Mouse (Mus musculus) heart, embryonic 14.5 days (tissue): ENCODE measurements around the gene Lamb1. TPM values are rescaled to one million over a fixed set of nuclear protein-coding genes. Genes with fewer than 3 reads are reported as not detected.

ENCODE experiments used
- ATAC-seq: fragments of 200-750 bp; cut with Nextera tagmentation; 2 replicates; pipeline ENCODE4 v1.8.0; 2017; ENCODE audit warnings: low read depth, moderate TSS enrichment; ENCODE audit not compliant: insufficient number of reproducible peaks, insufficient read depth, low FRiP score
- H3K27ac ChIP-seq, 2 experiments: fragments of 200-500 bp in 1 of 2; fragments of 300-500 bp in 1 of 2; sonication (generic) in 1 of 2; replicated peaks in 1 of 2; 2 replicates each; pipeline ENCODE4 v1.5.1; 2012 to 2014; ENCODE audit warnings: low read depth in 2 of 2, low read length in 2 of 2, control low read depth in 1 of 2, mild to moderate bottlenecking in 1 of 2, mixed read lengths in 1 of 2; ENCODE audit not compliant: control insufficient read depth in 1 of 2, insufficient read depth in 1 of 2
- H3K27me3 ChIP-seq: fragments of 300-500 bp; sonication (generic); 2 replicates; pipeline ENCODE4 v1.6.1; 2014; ENCODE audit warnings: mild to moderate bottlenecking, low read length, control low read depth; ENCODE audit not compliant: control insufficient read depth, insufficient read depth
- H3K36me3 ChIP-seq: fragments of 300-500 bp; sonication (generic); 2 replicates; pipeline ENCODE4 v1.6.1; 2014; ENCODE audit warnings: mild to moderate bottlenecking, control low read depth, low read length, mixed read lengths; ENCODE audit not compliant: control insufficient read depth, insufficient read depth
- H3K4me1 ChIP-seq, 2 experiments: fragments of 200-500 bp in 1 of 2; fragments of 300-500 bp in 1 of 2; sonication (generic) in 1 of 2; 2 replicates each; pipeline ENCODE4 v1.6.1; 2012 to 2014; ENCODE audit warnings: low read length in 2 of 2, control low read depth in 1 of 2, mixed read lengths in 1 of 2; ENCODE audit not compliant: control insufficient read depth in 2 of 2, insufficient read depth in 2 of 2
- H3K4me2 ChIP-seq: fragments of 300-500 bp; sonication (generic); 2 replicates; pipeline ENCODE4 v1.6.1; 2014; ENCODE audit warnings: mild to moderate bottlenecking, low read length
- H3K4me3 ChIP-seq, 2 experiments: fragments of 200-500 bp in 1 of 2; fragments of 300-500 bp in 1 of 2; sonication (generic) in 1 of 2; 2 replicates each; pipeline ENCODE4 v1.5.1; 2012 to 2014; ENCODE audit warnings: low read length in 2 of 2, mild to moderate bottlenecking in 2 of 2, control low read depth in 1 of 2, low read depth in 1 of 2, moderate library complexity in 1 of 2; ENCODE audit not compliant: control insufficient read depth in 1 of 2, insufficient read depth in 1 of 2
- H3K9ac ChIP-seq: fragments of 300-500 bp; sonication (generic); 2 replicates; pipeline ENCODE4 v1.6.1; 2014; ENCODE audit warnings: mild to moderate bottlenecking, low read length
- H3K9me3 ChIP-seq: fragments of 300-500 bp; sonication (generic); 2 replicates; pipeline ENCODE4 v1.6.1; 2016; ENCODE audit warnings: low read length, control low read depth; ENCODE audit not compliant: control insufficient read depth
- WGBS: fragments of 180-500 bp; shearing (Covaris S2); extraction: QIAGEN DNeasy Blood & Tissue Kit; methylation state at CpG from one replicate; pipeline ENCODE4 v1.1.7; 2014; 5-methylcytosine and 5-hydroxymethylcytosine counted together
- polyA plus RNA-seq: library from polyadenylated mRNA; unstranded; fragments of >200 nt; fragmentation: Nextera tagmentation; extraction: Ambion mirVana; gene quantifications from 2 replicates; pipeline ENCODE4 v1.2.1, GENCODE M21; 2014

Gene Lamb1
- polyA plus RNA-seq, 1 experiment from 2014 or later, result 96.3 TPM

DNA sequence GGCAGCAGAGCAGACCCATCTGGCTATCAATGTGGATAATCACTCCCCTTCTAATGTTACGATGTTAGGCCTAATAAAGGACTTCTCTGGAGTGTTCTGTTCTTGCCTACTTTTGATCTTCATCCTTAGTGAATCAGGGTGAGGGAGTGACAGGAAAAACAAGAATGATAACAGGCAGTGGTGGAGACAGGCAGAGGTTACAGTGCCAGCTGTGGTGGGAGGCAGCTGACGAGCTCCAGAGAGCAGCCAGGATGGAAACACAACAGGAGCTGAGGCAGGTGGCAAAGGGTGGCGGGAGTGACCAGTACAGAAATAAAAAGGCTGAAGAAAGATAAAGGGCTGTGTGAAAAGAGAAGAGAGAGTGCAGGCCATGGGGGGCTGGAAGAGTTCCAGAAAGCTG is 101.4 kb downstream of the Lamb1 start:
- peak overlapping the region; percentile 62 to 71 for H3K27ac ChIP-seq

DNA sequence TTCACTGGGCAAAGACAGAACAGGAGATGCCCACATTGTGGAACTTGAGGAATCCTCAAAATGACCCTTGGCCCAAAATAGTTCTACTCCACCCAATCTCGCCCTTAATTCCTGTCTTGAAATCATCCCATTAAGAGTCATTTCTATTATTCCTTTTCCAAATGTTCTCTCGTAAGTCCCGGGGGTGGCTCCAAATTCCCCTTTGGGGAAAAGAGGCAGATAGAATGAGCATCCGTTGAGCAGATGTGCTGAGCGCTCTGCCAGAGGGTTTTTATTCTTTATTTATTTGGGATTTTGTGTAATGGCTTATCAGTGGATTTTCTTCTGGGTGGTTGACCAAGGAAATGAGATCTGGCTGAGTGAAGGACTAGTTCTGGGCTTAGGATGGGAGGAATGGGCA is 102.7 kb downstream of the Lamb1 start:
- no peak for ATAC-seq
- H3K9me3 ChIP-seq, result no peaks in the 10 kb centered on the region
- H3K36me3 ChIP-seq, result no peaks in the 10 kb centered on the region
- peaks cover 19 to 34% of the 10 kb centered on the region in 2 experiments for H3K4me1 ChIP-seq
- H3K4me3 ChIP-seq, result no peak overlapping the region
- H3K27me3 ChIP-seq, result no peaks in the 10 kb centered on the region
- no peak overlapping the region for H3K4me2 ChIP-seq
- no peak overlapping the region for H3K27ac ChIP-seq
- no peak overlapping the region for H3K9ac ChIP-seq
- whole genome bisulfite sequencing, result 84% methylated on average over 5 of the region's 5 CpGs

More for the DNA sequence above, 101.4 kb downstream of the Lamb1 start:
- Histone ChIP-seq H3K36me3 (no peaks in the 10 kb centered on the region), H3K27me3 (no peaks in the 10 kb centered on the region), H3K4me1 (peaks cover 16 to 26% of the 10 kb centered on the region in 2 experiments), H3K4me3 (no peak overlapping the region), H3K9me3 (no peaks in the 10 kb centered on the region), H3K4me2 (no peak overlapping the region), H3K9ac (no peak overlapping the region)
- WGBS, result 9% methylated on average over 3 of the region's 3 CpGs
- ATAC-seq, result peak; percentile 66

DNA sequence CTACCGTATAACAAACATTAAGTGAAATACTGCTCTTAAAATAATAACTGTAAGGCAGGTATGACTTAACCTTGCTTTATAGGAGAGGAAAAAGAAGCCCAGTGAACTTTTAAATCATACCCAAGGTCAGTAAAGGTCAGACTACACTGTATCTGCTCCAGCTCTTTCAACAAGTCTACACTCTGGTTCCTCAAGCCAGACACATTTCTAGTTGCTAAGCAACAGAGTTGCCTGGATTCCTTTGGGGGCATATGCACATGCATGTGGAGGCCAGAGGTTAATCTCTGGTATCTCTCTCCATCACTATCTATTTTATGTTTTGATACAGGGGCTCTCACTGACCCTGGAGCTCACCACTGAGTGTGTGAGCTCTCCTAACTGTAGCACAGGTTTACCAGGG is 104.1 kb downstream of the Lamb1 start:
- peak overlapping the region; percentile 41 to 49 for H3K27ac ChIP-seq
- H3K4me1 ChIP-seq, result peaks cover 19 to 34% of the 10 kb centered on the region in 2 experiments
- no peaks in the 10 kb centered on the region for H3K9me3 ChIP-seq
- H3K36me3 ChIP-seq, result no peaks in the 10 kb centered on the region
- no peak overlapping the region for H3K9ac ChIP-seq
- ATAC-seq, result no peak
- no peaks in the 10 kb centered on the region for H3K27me3 ChIP-seq
- H3K4me2 ChIP-seq, result no peak overlapping the region
- WGBS, result 75% methylated on average over 1 of the region's 1 CpGs
- H3K4me3 ChIP-seq, result no peak overlapping the region

DNA sequence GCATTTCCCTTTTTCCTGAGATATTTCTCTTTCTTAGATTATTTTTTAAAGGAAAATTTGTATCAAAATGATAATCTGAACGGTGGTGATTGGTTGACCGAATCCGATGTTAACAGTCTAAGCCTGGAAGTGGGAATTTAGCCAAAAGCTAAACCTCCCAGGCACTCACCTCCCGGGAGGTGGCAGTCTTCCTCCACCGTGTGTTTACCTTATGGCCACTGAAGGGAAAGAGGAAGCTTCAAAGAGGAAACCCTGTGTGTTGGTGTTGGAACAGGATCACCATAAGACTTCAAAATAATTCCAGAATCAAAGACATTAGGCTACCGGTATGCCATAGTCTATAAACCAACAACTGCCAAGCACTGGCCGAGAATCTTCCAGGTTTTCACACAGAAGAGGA is 104.6 kb downstream of the Lamb1 start:
- Histone ChIP-seq H3K9me3 (no peaks in the 10 kb centered on the region), H3K9ac (no peak overlapping the region), H3K4me3 (no peak overlapping the region), H3K4me2 (no peak overlapping the region), H3K4me1 (peaks cover 19 to 34% of the 10 kb centered on the region in 2 experiments), H3K27ac (peak overlapping the region; percentile 41 to 63), H3K36me3 (no peaks in the 10 kb centered on the region), H3K27me3 (no peaks in the 10 kb centered on the region)
- WGBS, result 62% methylated on average over 7 of the region's 7 CpGs
- ATAC-seq, result no peak

DNA sequence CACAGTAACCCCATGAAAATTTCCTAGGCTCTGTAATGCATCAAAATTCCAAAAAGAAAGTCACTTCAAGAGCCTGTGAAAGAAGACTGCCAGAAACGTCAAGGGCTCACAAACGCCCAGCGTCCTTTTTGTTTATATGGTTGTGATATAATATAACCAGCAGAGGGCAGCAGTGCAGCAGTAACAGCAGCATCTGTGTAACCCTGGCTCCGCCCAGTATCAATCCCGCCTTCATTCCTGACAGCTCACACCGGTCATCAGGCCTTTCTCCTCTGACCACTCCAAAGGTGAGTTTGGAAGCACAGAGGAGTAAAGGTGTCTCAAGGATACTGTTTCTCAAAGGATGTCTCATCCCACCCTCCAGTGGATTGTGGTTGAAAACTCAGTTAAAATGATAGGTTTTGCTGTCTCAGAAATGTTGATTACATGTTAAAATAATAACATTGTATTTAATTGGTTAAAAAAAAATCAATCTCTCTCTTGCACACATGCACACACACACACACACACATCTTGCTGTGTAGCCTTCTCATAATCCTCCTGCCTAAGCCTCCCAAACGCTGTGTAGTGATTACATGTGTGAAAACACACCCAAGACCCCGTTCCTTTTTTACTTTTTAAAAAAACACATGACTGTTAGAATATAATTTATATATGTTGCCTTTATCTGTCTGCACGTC is 109.7 kb downstream of the Lamb1 start:
- Histone ChIP-seq H3K9me3 (no peaks in the 10 kb centered on the region), H3K27me3 (no peaks in the 10 kb centered on the region), H3K4me3 (no peak overlapping the region), H3K27ac (no peak overlapping the region), H3K4me1 (peaks cover 12 to 24% of the 10 kb centered on the region in 2 experiments), H3K9ac (no peak overlapping the region; the same call in 1 of the 2 replicates), H3K4me2 (0 out of 2 replicates have a peak overlapping the region, but pooled peaks have one; percentile 18), H3K36me3 (no peaks in the 10 kb centered on the region)
- WGBS, result 35% methylated on average over 9 of the region's 9 CpGs
- ATAC-seq, result no peak

DNA sequence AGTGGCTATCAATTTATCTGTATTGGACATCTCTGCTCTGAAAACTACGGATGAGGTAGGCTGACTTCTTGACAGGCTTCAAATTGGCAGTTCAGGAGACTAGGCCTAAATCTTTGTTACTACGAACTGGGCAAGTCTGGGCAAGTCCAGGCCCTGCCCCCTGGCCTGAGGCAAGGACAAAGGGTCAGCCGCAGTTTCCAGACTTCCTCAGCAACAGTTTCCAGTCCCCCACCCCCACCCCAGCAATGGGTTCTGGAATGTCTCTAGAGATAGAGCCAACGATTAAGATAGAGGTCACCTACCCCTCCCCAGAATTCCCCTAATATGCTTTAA is 110.2 kb downstream of the Lamb1 start:
- no peak for ATAC-seq

DNA sequence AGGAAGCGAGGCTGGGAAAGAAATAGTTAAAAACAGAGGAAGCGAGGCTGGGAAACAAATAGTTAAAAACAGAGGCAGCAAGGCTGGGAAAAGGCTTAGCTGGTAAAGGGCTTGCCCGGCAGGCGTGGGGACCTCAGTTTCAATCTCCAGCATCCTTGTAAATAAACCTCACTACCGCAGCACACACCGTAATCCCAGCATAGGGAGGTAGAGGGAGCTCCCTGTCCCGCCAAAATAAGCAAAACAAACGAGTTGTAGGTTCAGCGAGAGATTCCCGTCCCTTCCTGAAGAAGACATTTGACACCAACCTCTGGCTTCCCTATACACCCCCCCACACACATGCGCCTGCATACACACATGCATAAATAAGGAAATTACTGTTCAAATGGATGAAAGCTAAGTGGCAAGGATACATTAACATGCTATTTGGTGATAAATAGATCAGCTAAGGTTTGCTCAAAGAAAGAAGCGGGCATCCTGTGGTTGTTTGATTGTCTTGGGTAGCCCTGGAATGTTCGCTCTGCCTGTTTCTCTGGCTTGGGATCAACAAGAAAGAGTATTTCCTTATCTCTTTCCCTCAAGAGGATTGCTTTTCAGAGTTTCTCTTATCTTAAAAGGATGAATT is 111.4 kb downstream of the Lamb1 start:
- ATAC-seq, result no peak
- H3K27ac ChIP-seq, result 0 out of 4 replicates have a peak overlapping the region, but pooled peaks of 1 of the 2 experiments have one; percentile 7

More for the DNA sequence above, 110.2 kb downstream of the Lamb1 start:
- Histone ChIP-seq H3K9me3 (no peaks in the 10 kb centered on the region), H3K4me1 (peaks cover 10 to 24% of the 10 kb centered on the region in 2 experiments), H3K36me3 (no peaks in the 10 kb centered on the region), H3K4me2 (no peak overlapping the region), H3K9ac (no peak overlapping the region), H3K4me3 (no peak overlapping the region), H3K27ac (no peak overlapping the region), H3K27me3 (no peaks in the 10 kb centered on the region)
- 47% methylated on average over 4 of the region's 4 CpGs for WGBS

More for the DNA sequence above, 111.4 kb downstream of the Lamb1 start:
- Histone ChIP-seq H3K4me2 (peak overlapping the region; percentile 71), H3K9ac (peak overlapping the region; percentile 44), H3K9me3 (no peaks in the 10 kb centered on the region), H3K27me3 (no peaks in the 10 kb centered on the region), H3K4me3 (peak overlapping the region; percentile 28 to 32), H3K4me1 (peaks cover 13 to 24% of the 10 kb centered on the region in 2 experiments), H3K36me3 (no peaks in the 10 kb centered on the region)
- 2% methylated on average over 13 of the region's 13 CpGs for WGBS
